Mouse (Mus musculus) ES-E14 (cell line): ENCODE data around the gene Cd163l1.

Source experiments
- CHD2 ChIP-seq: IDR thresholded peaks from 2 replicates; pipeline ENCODE4 v1.6.1; 2014; ENCODE audit warnings: mild to moderate bottlenecking, low read depth, low read length, inconsistent platforms
- HCFC1 ChIP-seq: IDR thresholded peaks from 2 replicates; pipeline ENCODE4 v1.6.1; 2012; ENCODE audit warnings: low read length, inconsistent platforms, borderline replicate concordance; ENCODE audit not compliant: insufficient read depth
- ZNF384 ChIP-seq: IDR thresholded peaks from 2 replicates; pipeline ENCODE4 v1.6.1; 2012; ENCODE audit warnings: low read depth, low read length, inconsistent platforms

DNA sequence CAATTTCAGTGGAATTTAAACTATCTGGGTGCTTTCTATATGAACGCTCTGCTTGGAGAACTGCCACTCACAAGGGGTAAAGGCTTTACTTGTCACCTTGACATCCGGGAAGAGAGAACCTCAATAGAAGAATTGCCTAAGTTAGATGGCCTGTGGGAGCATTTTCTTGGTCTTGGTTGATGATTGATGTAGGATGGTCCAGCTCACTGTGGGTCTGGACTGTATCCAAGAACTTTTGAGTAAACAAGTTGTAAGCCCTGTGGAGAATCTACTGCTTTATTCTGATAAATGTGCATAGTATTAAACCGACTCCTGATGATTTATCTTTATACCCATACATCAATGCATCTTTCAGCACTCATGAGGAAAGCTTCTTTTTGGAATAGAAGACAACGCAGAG lies 48.7 kb upstream of the Cd163l1 start:
- no peak for TF ChIP-seq HCFC1
- no peak for TF ChIP-seq CHD2
- no peak for TF ChIP-seq ZNF384
